Mouse (Mus musculus): ENCODE measurements around the gene Krt15. TPM values are rescaled to one million over a fixed set of nuclear protein-coding genes. Genes with fewer than 3 reads are reported as not detected.

Gene Krt15
- polyA plus RNA-seq, 1 experiment from 2014 or later = 0.74 TPM

DNA sequence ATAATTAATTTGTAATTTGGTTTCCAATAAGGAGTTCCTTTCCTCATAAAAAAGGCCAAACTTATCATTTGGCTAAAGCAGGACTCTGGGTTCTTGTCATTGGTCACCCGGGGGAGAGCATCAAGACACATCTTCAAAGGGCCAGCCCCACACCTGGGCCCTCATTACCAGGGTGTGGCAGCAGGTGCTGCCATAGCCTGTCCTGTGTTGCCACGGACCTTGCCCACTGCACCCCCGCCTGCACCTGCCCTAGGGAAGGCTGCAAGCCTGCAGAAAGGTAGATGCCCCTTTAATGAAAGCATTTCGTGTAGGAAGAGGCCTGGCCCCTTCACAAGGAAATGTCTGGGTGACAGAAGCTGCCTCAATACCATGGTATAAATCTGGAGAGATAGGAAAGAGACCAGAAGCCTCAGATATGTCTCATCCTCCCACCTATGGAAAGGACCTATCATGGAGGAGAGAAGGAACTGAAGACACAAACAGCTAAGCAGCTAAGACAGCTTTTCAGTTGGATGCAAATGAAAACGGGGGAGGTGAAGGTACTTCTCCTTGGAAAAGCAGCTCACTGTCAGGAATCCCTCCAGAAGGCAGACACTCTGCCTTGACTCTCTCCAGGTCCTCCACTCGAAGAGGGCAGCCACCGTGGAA, 47.2 kb downstream of the Krt15 start:
- ATAC-seq (no peak), DNase-seq (ENCODE audit: low read depth, low spot score) (no peak)
- POLR2A ChIA-PET = no interaction called here
- CTCF ChIA-PET = no interaction called here
- in situ Hi-C loops (cut with MboI; ENCODE audit: low pct_unique_long_range_greater_than_20kb) = no loop called here
- TF ChIP-seq CTCF (IDR thresholded peaks at IDR 0.05) = no peak
- no peaks in the 10 kb centered on the region for H3K27me3 ChIP-seq

DNA sequence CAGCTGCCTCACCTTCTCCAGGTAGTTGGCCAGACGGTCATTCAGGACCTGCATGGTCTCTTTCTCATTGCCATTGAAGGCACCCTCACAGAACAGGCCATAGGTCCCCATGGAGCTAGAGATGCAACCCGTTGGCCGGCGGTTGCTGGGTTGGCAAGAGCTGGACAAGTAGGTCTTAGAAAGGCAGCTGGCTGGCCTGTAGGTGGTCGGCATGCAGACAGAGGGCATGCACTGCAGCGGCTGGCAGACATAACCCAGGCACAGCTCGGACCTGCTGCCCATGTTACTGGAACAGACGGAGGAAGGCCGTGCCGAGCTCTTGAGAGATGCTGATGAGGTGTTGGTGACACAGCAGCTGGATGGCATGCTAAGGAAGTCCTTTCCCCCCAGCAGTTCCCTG, 47.9 kb downstream of the Krt15 start, which contains the start of gene Krt32:
Gene Krt32 (minus strand): TSS at position 366 of the 400 bp plus-strand sequence.
- no peak for TF ChIP-seq CTCF (IDR thresholded peaks at IDR 0.05)

More for the DNA sequence above, 47.9 kb downstream of the Krt15 start, which contains the start of gene Krt32:
- H3K27me3 ChIP-seq = no peaks in the 10 kb centered on the region
- POLR2A ChIA-PET = no interaction called here
- CTCF ChIA-PET = interaction anchor here (1.0 kb wide), 1 partner anchor 20 kb away, joined by 3 read pairs; no protein-coding TSS in a partner anchor
- in situ Hi-C loops (cut with MboI; ENCODE audit: low pct_unique_long_range_greater_than_20kb) = no loop called here
- ATAC-seq = no peak
- DNase-seq (ENCODE audit: low read depth, low spot score) = no peak

Other genes with a start within 250 kb of the Krt15 start
- gene Krtap31-1, start 228.0 kb downstream of the Krt15 start, polyA plus RNA-seq (2021) = not detected
- not detected for gene Gm11565, start 221.2 kb downstream of the Krt15 start, polyA plus RNA-seq (2021)
- not detected for gene Krtap31-2, start 199.6 kb downstream of the Krt15 start, polyA plus RNA-seq (2021)
- not detected for gene Krtap9-5, start 187.5 kb downstream of the Krt15 start, polyA plus RNA-seq (2021)
- gene Krtap29-1, start 156.9 kb downstream of the Krt15 start, polyA plus RNA-seq (2021) = not detected
- gene Krtap16-1, start 149.3 kb downstream of the Krt15 start, polyA plus RNA-seq (2021) = not detected
- gene Krtap17-1, start 141.9 kb downstream of the Krt15 start, polyA plus RNA-seq (2021) = not detected
- not detected for gene Krt33a, start 119.7 kb downstream of the Krt15 start, polyA plus RNA-seq (2021)
- 0.18 TPM for gene Krt33b, start 106.1 kb downstream of the Krt15 start, polyA plus RNA-seq (2021)
- not detected for gene Krt34, start 94.4 kb downstream of the Krt15 start, polyA plus RNA-seq (2021)
- gene Krt31, start 85.4 kb downstream of the Krt15 start, polyA plus RNA-seq (2021) = not detected
- gene Krt32, start 47.7 kb downstream of the Krt15 start, polyA plus RNA-seq (2021) = not detected
- not detected for gene Krt35, start 39.7 kb downstream of the Krt15 start, polyA plus RNA-seq (2021)
- gene Krt36, start 30.3 kb downstream of the Krt15 start, polyA plus RNA-seq (2021) = not detected
- not detected for gene Krt13, start 14.4 kb downstream of the Krt15 start, polyA plus RNA-seq (2021)
- gene Krt19, start 12.7 kb upstream of the Krt15 start, polyA plus RNA-seq (2021) = not detected
- gene Krt9, start 57.3 kb upstream of the Krt15 start, polyA plus RNA-seq (2021) = not detected
- gene Krt14, start 71.6 kb upstream of the Krt15 start, polyA plus RNA-seq (2021) = not detected
- not detected for gene Krt16, start 113.0 kb upstream of the Krt15 start, polyA plus RNA-seq (2021)
- gene Krt17, start 125.1 kb upstream of the Krt15 start, polyA plus RNA-seq (2021) = 0.10 TPM
- gene Krt42, start 133.9 kb upstream of the Krt15 start, polyA plus RNA-seq (2021) = 0.08 TPM
- 674 TPM for gene Eif1, start 184.0 kb upstream of the Krt15 start, polyA plus RNA-seq (2021)
- gene Gast, start 198.5 kb upstream of the Krt15 start, polyA plus RNA-seq (2021) = not detected
- gene Hap1, start 220.2 kb upstream of the Krt15 start, polyA plus RNA-seq (2021) = 23.9 TPM

Data from Patski (cell line).